ENCODE assay signal across 39 mouse cellular contexts in genomic region chr1:131069010-131069409, GRCm38 (mm10). TPM values are rescaled to one million over a fixed set of nuclear protein-coding genes. Genes with fewer than 3 reads are reported as not detected.
DNase-seq lines count a peak whose midpoint lies in the region; ATAC-seq and TF ChIP-seq lines count a peak whose summit lies in the region.
"Had no signal": no experiment of that assay in that cellular context is flagged by ENCODE, and none has a peak within 500 bp of the region (broad histone marks: within the 10 kb centered on the region; RNA-seq: fewer than 3 reads in every experiment).

No protein-coding gene starts in this region.

- ATAC-seq in forebrain, embryonic 14.5 days, result no peak
- ATAC-seq in forebrain, postnatal 0 days, result no peak
- no peak for ATAC-seq in heart, embryonic 13.5 days (ENCODE audit: extremely low read depth, insufficient number of reproducible peaks, low FRiP score, low TSS enrichment)
- no peak for ATAC-seq in heart, embryonic 12.5 days (ENCODE audit: insufficient number of reproducible peaks, low FRiP score)
- ATAC-seq in liver, embryonic 14.5 days (ENCODE audit: insufficient read depth), result no peak
- no peak for ATAC-seq in liver, embryonic 11.5 days (replicated peaks; ENCODE audit: low FRiP score)
- ATAC-seq in hindbrain, embryonic 16.5 days, result no peak
- ATAC-seq: activated CD4-positive, CD25-positive, alpha-beta regulatory T cell, adult 4 months; forebrain, embryonic 13.5 days; lung, postnatal 0 days; midbrain, embryonic 15.5 days had no signal

- TF ChIP-seq CTCF in forebrain, postnatal 0 days (IDR thresholded peaks at IDR 0.05; ENCODE audit: low read depth), result no peak
- no peak for TF ChIP-seq CTCF in liver, embryonic 14.5 days (IDR thresholded peaks at IDR 0.05; ENCODE audit: low read depth)

- DNase-seq in forebrain, embryonic 14.5 days (ENCODE audit: low spot score), result no peak
- no peak for DNase-seq in forebrain, postnatal 0 days
- DNase-seq in liver, embryonic 14.5 days (ENCODE audit: low read depth in 3 of 3, low spot score in 3 of 3), result no peak
- DNase-seq in liver, embryonic 11.5 days (ENCODE audit: low spot score), result no peak
- DNase-seq: cerebellum, adult 11 months; cerebellum, adult 9-10 months; cerebellum, postnatal 36 days; heart, postnatal 14 days; kidney, postnatal 10 days; retina, postnatal 1 day; right cerebral cortex, postnatal 14 days; thymus, postnatal 14 days had no signal

- H3K36me3 ChIP-seq in forebrain, embryonic 14.5 days (ENCODE audit: control insufficient read depth, insufficient read depth, low read length), result no peaks in the 10 kb centered on the region
- H3K36me3 ChIP-seq in forebrain, postnatal 0 days (ENCODE audit: insufficient read depth), result no peaks in the 10 kb centered on the region
- H3K36me3 ChIP-seq in heart, embryonic 13.5 days, result peaks cover 29% of the 10 kb centered on the region
- peaks cover 11% of the 10 kb centered on the region for H3K36me3 ChIP-seq in heart, embryonic 12.5 days
- H3K36me3 ChIP-seq in liver, embryonic 14.5 days (replicated peaks; ENCODE audit: control insufficient read depth, insufficient read depth, low read depth), result no peaks in the 10 kb centered on the region
- H3K36me3 ChIP-seq in liver, embryonic 11.5 days (ENCODE audit: control insufficient read depth, insufficient read depth, low read length), result no peaks in the 10 kb centered on the region
- H3K36me3 ChIP-seq in hindbrain, embryonic 16.5 days (ENCODE audit: control insufficient read depth, insufficient read depth, low read length), result no peaks in the 10 kb centered on the region
- H3K36me3 ChIP-seq: intestine, embryonic 15.5 days; midbrain, embryonic 15.5 days; neural tube, embryonic 15.5 days had no signal

- no peaks in the 10 kb centered on the region for H3K27me3 ChIP-seq in forebrain, embryonic 14.5 days (replicated peaks; ENCODE audit: control insufficient read depth, insufficient read depth, low read length)
- no peaks in the 10 kb centered on the region for H3K27me3 ChIP-seq in forebrain, postnatal 0 days (ENCODE audit: insufficient read depth, low read length)
- no peaks in the 10 kb centered on the region for H3K27me3 ChIP-seq in heart, embryonic 13.5 days (replicated peaks)
- no peaks in the 10 kb centered on the region for H3K27me3 ChIP-seq in heart, embryonic 12.5 days (replicated peaks)
- no peaks in the 10 kb centered on the region for H3K27me3 ChIP-seq in liver, embryonic 14.5 days (ENCODE audit: control insufficient read depth, insufficient read depth, low read length)
- no peaks in the 10 kb centered on the region for H3K27me3 ChIP-seq in liver, embryonic 11.5 days (replicated peaks; ENCODE audit: control insufficient read depth, insufficient read depth, low read length)
- H3K27me3 ChIP-seq in hindbrain, embryonic 16.5 days (replicated peaks; ENCODE audit: control insufficient read depth, insufficient read depth, low read length), result no peaks in the 10 kb centered on the region
- H3K27me3 ChIP-seq: CH12.LX; forebrain, embryonic 13.5 days; intestine, embryonic 15.5 days; limb, embryonic 12.5 days; midbrain, embryonic 15.5 days; neural tube, embryonic 15.5 days had no signal

- H3K4me2 ChIP-seq in forebrain, embryonic 14.5 days (ENCODE audit: low read length), result no peak overlapping the region
- H3K4me2 ChIP-seq in forebrain, postnatal 0 days (ENCODE audit: low read depth), result no peak overlapping the region
- H3K4me2 ChIP-seq in heart, embryonic 13.5 days, result no peak overlapping the region
- no peak overlapping the region for H3K4me2 ChIP-seq in heart, embryonic 12.5 days
- H3K4me2 ChIP-seq in liver, embryonic 14.5 days (ENCODE audit: low read depth), result peak overlapping the region; percentile 37
- H3K4me2 ChIP-seq in liver, embryonic 11.5 days, result no peak overlapping the region
- no peak overlapping the region for H3K4me2 ChIP-seq in hindbrain, embryonic 16.5 days (ENCODE audit: low read length)
- H3K4me2 ChIP-seq: forebrain, embryonic 13.5 days; intestine, embryonic 15.5 days; limb, embryonic 12.5 days; midbrain, embryonic 15.5 days; neural tube, embryonic 15.5 days had no signal

- no peak for TF ChIP-seq EP300 in liver, embryonic 14.5 days (IDR thresholded peaks at IDR 0.05; ENCODE audit: low read depth)

- peaks cover 10% of the 10 kb centered on the region for H3K4me1 ChIP-seq in forebrain, embryonic 14.5 days (ENCODE audit: control insufficient read depth, insufficient read depth, low read length)
- H3K4me1 ChIP-seq in forebrain, postnatal 0 days (ENCODE audit: insufficient read depth), result 0 out of 2 replicates have a peak, but pooled peaks cover 2% of the 10 kb centered on the region
- H3K4me1 ChIP-seq in heart, embryonic 13.5 days, result peaks cover 72% of the 10 kb centered on the region
- peaks cover 46% of the 10 kb centered on the region for H3K4me1 ChIP-seq in heart, embryonic 12.5 days (replicated peaks)
- peaks cover 34 to 57% of the 10 kb centered on the region in 2 experiments for H3K4me1 ChIP-seq in liver, embryonic 14.5 days (replicated peaks; ENCODE audit: control insufficient read depth in 2 of 2, insufficient read depth in 2 of 2, low read length in 1 of 2)
- peaks cover 43% of the 10 kb centered on the region for H3K4me1 ChIP-seq in liver, embryonic 11.5 days (replicated peaks; ENCODE audit: control insufficient read depth, insufficient read depth, low read length)
- H3K4me1 ChIP-seq in hindbrain, embryonic 16.5 days (ENCODE audit: control insufficient read depth, insufficient read depth, low read depth, low read length), result peaks cover 11% of the 10 kb centered on the region

- H3K4me3 ChIP-seq in forebrain, embryonic 14.5 days (ENCODE audit: low read depth, low read length), result no peak overlapping the region
- no peak overlapping the region for H3K4me3 ChIP-seq in forebrain, postnatal 0 days (ENCODE audit: low read depth, low read length)
- no peak overlapping the region for H3K4me3 ChIP-seq in heart, embryonic 13.5 days
- no peak overlapping the region for H3K4me3 ChIP-seq in heart, embryonic 12.5 days
- no peak overlapping the region for H3K4me3 ChIP-seq in liver, embryonic 14.5 days (ENCODE audit: insufficient read depth in 1 of 2, low read depth in 2 of 2, low read length in 2 of 2)
- no peak overlapping the region for H3K4me3 ChIP-seq in liver, embryonic 11.5 days (ENCODE audit: low read depth, low read length)
- H3K4me3 ChIP-seq in hindbrain, embryonic 16.5 days (ENCODE audit: low read length), result no peak overlapping the region
- H3K4me3 ChIP-seq: forebrain, embryonic 13.5 days; heart, adult 2 months; intestine, embryonic 15.5 days; left cerebral cortex, adult 2 months; limb, embryonic 12.5 days; midbrain, embryonic 15.5 days; neural tube, embryonic 15.5 days had no signal

- WGBS in forebrain, embryonic 14.5 days, result 94% methylated on average over 7 of the region's 7 CpGs
- WGBS in forebrain, postnatal 0 days, result 88% methylated on average over 7 of the region's 7 CpGs
- WGBS in heart, embryonic 13.5 days, result 75% methylated on average over 7 of the region's 7 CpGs
- WGBS in heart, embryonic 12.5 days, result 87% methylated on average over 7 of the region's 7 CpGs
- 77% methylated on average over 7 of the region's 7 CpGs for WGBS in liver, embryonic 14.5 days (ENCODE audit: insufficient replicate concordance)
- WGBS in liver, embryonic 11.5 days, result 85% methylated on average over 7 of the region's 7 CpGs
- WGBS in hindbrain, embryonic 16.5 days, result 85% methylated on average over 7 of the region's 7 CpGs

- 0 out of 2 replicates have a peak overlapping the region, but pooled peaks have one; percentile 5 for H3K27ac ChIP-seq in forebrain, embryonic 14.5 days (ENCODE audit: low read depth, low read length)
- H3K27ac ChIP-seq in forebrain, postnatal 0 days (ENCODE audit: low read depth, low read length), result no peak overlapping the region
- H3K27ac ChIP-seq in heart, embryonic 13.5 days (replicated peaks), result 0 out of 2 replicates have a peak overlapping the region, but pooled peaks have one; percentile 8
- no peak overlapping the region; the same call in 1 of the 2 replicates for H3K27ac ChIP-seq in heart, embryonic 12.5 days (ENCODE audit: poor library complexity, severe bottlenecking)
- no peak overlapping the region for H3K27ac ChIP-seq in liver, embryonic 14.5 days
- no peak overlapping the region for H3K27ac ChIP-seq in liver, embryonic 11.5 days (ENCODE audit: low read depth, low read length)
- H3K27ac ChIP-seq in hindbrain, embryonic 16.5 days (ENCODE audit: low read depth, low read length), result no peak overlapping the region
- H3K27ac ChIP-seq: forebrain, embryonic 13.5 days; heart, adult 2 months; hindbrain, postnatal 0 days; intestine, embryonic 15.5 days; left cerebral cortex, adult 2 months; limb, embryonic 12.5 days; macrophage; midbrain, embryonic 15.5 days; neural tube, embryonic 15.5 days had no signal

- no peaks in the 10 kb centered on the region for H3K9me3 ChIP-seq in forebrain, embryonic 14.5 days (replicated peaks; ENCODE audit: control insufficient read depth, low read length)
- H3K9me3 ChIP-seq in forebrain, postnatal 0 days (ENCODE audit: low read length), result no peaks in the 10 kb centered on the region
- H3K9me3 ChIP-seq in heart, embryonic 13.5 days, result no peaks in the 10 kb centered on the region
- no peaks in the 10 kb centered on the region for H3K9me3 ChIP-seq in heart, embryonic 12.5 days (replicated peaks)
- no peaks in the 10 kb centered on the region for H3K9me3 ChIP-seq in liver, embryonic 14.5 days (ENCODE audit: control insufficient read depth, low read length)
- H3K9me3 ChIP-seq in liver, embryonic 11.5 days (ENCODE audit: control insufficient read depth, low read length), result no peaks in the 10 kb centered on the region
- H3K9me3 ChIP-seq in hindbrain, embryonic 16.5 days (ENCODE audit: control insufficient read depth, low read length), result no peaks in the 10 kb centered on the region
- H3K9me3 ChIP-seq: forebrain, embryonic 13.5 days; intestine, embryonic 15.5 days; limb, embryonic 12.5 days; midbrain, embryonic 15.5 days; neural tube, embryonic 15.5 days had no signal

- H3K9ac ChIP-seq in forebrain, embryonic 14.5 days (ENCODE audit: low read length), result no peak overlapping the region
- no peak overlapping the region for H3K9ac ChIP-seq in forebrain, postnatal 0 days
- no peak overlapping the region for H3K9ac ChIP-seq in heart, embryonic 13.5 days
- H3K9ac ChIP-seq in heart, embryonic 12.5 days, result no peak overlapping the region
- no peak overlapping the region for H3K9ac ChIP-seq in liver, embryonic 14.5 days (replicated peaks)
- no peak overlapping the region for H3K9ac ChIP-seq in liver, embryonic 11.5 days (ENCODE audit: low read depth, low read length)
- no peak overlapping the region for H3K9ac ChIP-seq in hindbrain, embryonic 16.5 days (ENCODE audit: low read depth, low read length)
- H3K9ac ChIP-seq: forebrain, embryonic 13.5 days; intestine, embryonic 15.5 days; limb, embryonic 12.5 days; midbrain, embryonic 15.5 days; neural tube, embryonic 15.5 days had no signal

RNA-seq across cellular contexts. Expression of gene Mapkapk2, which starts 28.6 kb away (rescaled TPM):
- polyA plus RNA-seq in forebrain, embryonic 14.5 days (2014; fragmentation: Nextera tagmentation; extraction: Ambion mirVana), result 24.7 and 35.2 TPM in 2 replicates
- total RNA-seq in forebrain, postnatal 0 days (2014; rRNA removed), result 47.9 and 57.3 TPM in 2 replicates
- 18.0 and 18.3 TPM in 2 replicates for polyA plus RNA-seq in forebrain, postnatal 0 days (2015; fragmentation: Nextera tagmentation; extraction: Ambion mirVana)
- 60.0 and 62.0 TPM in 2 replicates for polyA plus RNA-seq in heart, embryonic 13.5 days (2015; fragmentation: Nextera tagmentation; extraction: Ambion mirVana)
- 89.1 and 93.0 TPM in 2 replicates for polyA plus RNA-seq in heart, embryonic 12.5 days (2016; fragmentation: Nextera tagmentation; extraction: Ambion mirVana)
- polyA plus RNA-seq in liver, embryonic 14.5 days (2012; rRNA removed), result 10.3 and 12.9 TPM in 2 replicates
- polyA plus RNA-seq in liver, embryonic 14.5 days (2014; fragmentation: Nextera tagmentation; extraction: Ambion mirVana), result 12.8 and 13.6 TPM in 2 replicates
- 26.9 and 30.1 TPM in 2 replicates for polyA plus RNA-seq in liver, embryonic 11.5 days (2014; fragmentation: Nextera tagmentation; extraction: Ambion mirVana)
- polyA plus RNA-seq in hindbrain, embryonic 16.5 days (2015; fragmentation: Nextera tagmentation; extraction: Ambion mirVana), result 9.1 and 15.7 TPM in 2 replicates

RNA-seq across cellular contexts. Expression of gene Il10, which starts 49.4 kb away (rescaled TPM):
- 0.16 TPM in 1 of 2 replicates, not detected in the other for polyA plus RNA-seq in forebrain, embryonic 14.5 days (2014; fragmentation: Nextera tagmentation; extraction: Ambion mirVana)
- total RNA-seq in forebrain, postnatal 0 days (2014; rRNA removed), result 0.15 TPM in 1 of 2 replicates, not detected in the other
- polyA plus RNA-seq in forebrain, postnatal 0 days (2015; fragmentation: Nextera tagmentation; extraction: Ambion mirVana), result not detected in 2 replicates
- polyA plus RNA-seq in heart, embryonic 13.5 days (2015; fragmentation: Nextera tagmentation; extraction: Ambion mirVana), result not detected in 2 replicates
- polyA plus RNA-seq in heart, embryonic 12.5 days (2016; fragmentation: Nextera tagmentation; extraction: Ambion mirVana), result not detected in 2 replicates
- 0.03 TPM in 2 replicates for polyA plus RNA-seq in liver, embryonic 14.5 days (2012; rRNA removed)
- polyA plus RNA-seq in liver, embryonic 14.5 days (2014; fragmentation: Nextera tagmentation; extraction: Ambion mirVana), result not detected in 2 replicates
- polyA plus RNA-seq in liver, embryonic 11.5 days (2014; fragmentation: Nextera tagmentation; extraction: Ambion mirVana), result not detected in 2 replicates
- polyA plus RNA-seq in hindbrain, embryonic 16.5 days (2015; fragmentation: Nextera tagmentation; extraction: Ambion mirVana), result 0.16 TPM in 1 of 2 replicates, not detected in the other
- total RNA-seq: adrenal gland, adult 2 months; adrenal gland, postnatal 36 days; gastrocnemius, postnatal 36 days; heart, adult 2 months; heart, postnatal 14 days; hindbrain, postnatal 0 days; layer of hippocampus, adult 18-20 months; layer of hippocampus, postnatal 14 days; left cerebral cortex, adult 2 months; left cerebral cortex, postnatal 25 days had no signal
- polyA plus RNA-seq: adrenal gland, adult 2 months; C2C12; embryonic facial prominence, embryonic 11.5 days; forebrain, embryonic 13.5 days; heart, adult 2 months; heart, embryonic 14.5 days; hindbrain, embryonic 11.5 days; hindbrain, postnatal 0 days; intestine, embryonic 15.5 days; liver, embryonic 16.5 days; lung, postnatal 0 days; midbrain, embryonic 15.5 days; neural tube, embryonic 15.5 days; stomach, embryonic 16.5 days had no signal

Comparison
In these comparisons a context has a peak if more than half of its experiments do, and no peak if none do; other contexts are left out.
1. H3K27ac ChIP-seq: peak in forebrain, embryonic 14.5 days (single experiment) and heart, embryonic 13.5 days (single experiment); none in forebrain, postnatal 0 days (single experiment), heart, embryonic 12.5 days (single experiment), liver, embryonic 14.5 days (single experiment), liver, embryonic 11.5 days (single experiment) and hindbrain, embryonic 16.5 days (single experiment).